Mouse (Mus musculus) liver, adult 2 months (tissue): ENCODE results near the gene Rnf34. TPM values are rescaled to one million over a fixed set of nuclear protein-coding genes. Genes with fewer than 3 reads are reported as not detected.
A peak's percentile ranks its signal among the peaks of the same experiment; 100 is the strongest.

ENCODE experiments used
- DNase-seq: peaks from one replicate; pipeline ENCODE4 v3.0.0-alpha.2; 2011; ENCODE audit warnings: low read depth, low spot score; ENCODE audit errors: extremely low read depth
- H3K27ac ChIP-seq: fragments of 200-500 bp; replicated peaks from 2 replicates; pipeline ENCODE4 v1.5.1; 2012; ENCODE audit warnings: low read depth, mild to moderate bottlenecking, control low read depth, inconsistent platforms, low read length; ENCODE audit not compliant: insufficient read depth
- H3K27me3 ChIP-seq: fragments of 200-500 bp; 2 replicates; pipeline ENCODE4 v1.6.1; 2012; ENCODE audit warnings: mild to moderate bottlenecking, moderate library complexity, low read length, inconsistent platforms; ENCODE audit not compliant: control insufficient read depth, insufficient read depth
- H3K36me3 ChIP-seq: fragments of 200-500 bp; 2 replicates; pipeline ENCODE4 v1.6.1; 2012; ENCODE audit warnings: low read length, inconsistent platforms; ENCODE audit not compliant: control insufficient read depth, insufficient read depth
- H3K4me1 ChIP-seq: fragments of 200-500 bp; 2 replicates; pipeline ENCODE4 v1.6.1; 2011; ENCODE audit warnings: low read length; ENCODE audit not compliant: control insufficient read depth, insufficient read depth
- H3K4me3 ChIP-seq: fragments of 200-500 bp; 2 replicates; pipeline ENCODE4 v1.5.1; 2011; ENCODE audit warnings: low read depth, mild to moderate bottlenecking, control low read depth, low read length, moderate library complexity; ENCODE audit not compliant: insufficient read depth
- H3K79me2 ChIP-seq: fragments of 200-500 bp; 2 replicates; pipeline ENCODE4 v1.6.1; 2012; ENCODE audit warnings: inconsistent platforms, mild to moderate bottlenecking, low read length, moderate library complexity; ENCODE audit not compliant: control insufficient read depth, insufficient read depth
- H3K9ac ChIP-seq: fragments of 200-500 bp; 2 replicates; pipeline ENCODE4 v1.6.1; 2012; ENCODE audit warnings: low read depth, mild to moderate bottlenecking, control low read depth, inconsistent platforms, low read length
- CTCF ChIP-seq: fragments of 200-500 bp; IDR thresholded peaks from 2 replicates; pipeline ENCODE4 v1.5.1; 2011; ENCODE audit warnings: low read depth, low read length, control low read depth
- POLR2A ChIP-seq: fragments of 200-500 bp; IDR thresholded peaks from 2 replicates; pipeline ENCODE4 v1.6.1; 2011; ENCODE audit warnings: low read length, control low read depth; ENCODE audit not compliant: insufficient read depth; ENCODE audit errors: extremely low read depth
- WGBS: fragments of 180-500 bp; shearing (Covaris S2); methylation state at CpG from one replicate; pipeline ENCODE4 v1.1.7; 2018; 5-methylcytosine and 5-hydroxymethylcytosine counted together
- polyA plus RNA-seq: library from polyadenylated mRNA; depleted of rRNA; stranded (reverse); fragments of >200 nt; gene quantifications from 2 replicates; pipeline ENCODE4 v1.2.3, GENCODE M21; 2012
- total RNA-seq: library from RNA; depleted of rRNA; stranded (reverse); fragments of >200 nt; gene quantifications from 2 replicates; pipeline ENCODE4 v1.2.3, GENCODE M21; 2014

Rnf34 gene
- total and polyA plus RNA-seq, 2 experiments = 3.4 to 5.3 TPM

DNA sequence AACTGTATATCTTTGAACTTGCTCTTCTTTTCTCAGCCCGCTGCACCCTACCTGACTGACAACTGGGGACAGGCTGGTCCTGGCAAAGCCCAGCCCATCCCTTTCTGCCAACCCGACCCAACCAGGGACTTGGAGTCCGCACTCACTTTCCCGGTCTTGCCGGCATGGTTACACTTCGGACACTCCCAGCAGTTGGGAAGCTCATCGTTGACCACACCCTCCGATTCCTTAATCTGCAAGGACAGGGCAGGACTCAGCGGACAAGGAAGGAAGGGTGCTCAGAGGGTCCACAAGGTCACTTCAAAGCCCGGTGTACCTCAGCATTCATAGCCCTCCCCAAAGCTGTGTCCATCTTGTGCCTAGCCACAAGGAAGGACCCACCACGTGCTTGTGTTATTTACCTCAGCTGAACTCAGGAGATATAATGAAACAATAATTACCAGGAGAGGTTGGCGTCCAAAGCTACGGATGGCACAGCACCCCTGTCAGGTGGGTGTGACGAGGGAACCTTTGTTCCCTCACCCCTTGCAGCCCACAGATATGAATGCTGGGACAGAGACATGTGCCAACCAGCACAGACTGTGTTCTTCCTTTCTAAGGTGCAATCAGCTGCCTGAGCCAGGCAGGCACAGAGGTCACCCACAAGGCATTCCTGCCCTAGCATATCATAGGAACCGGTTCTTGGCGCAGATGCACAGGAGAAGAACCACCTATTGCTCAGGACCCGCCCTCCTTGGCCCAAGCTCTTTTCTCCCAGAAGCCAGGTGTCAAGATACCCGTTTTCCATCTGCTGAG, 32.6 kb downstream of the Rnf34 start:
- no peak for TF ChIP-seq POLR2A
- TF ChIP-seq CTCF = no peak
- H3K27ac ChIP-seq = no peak overlapping the region
- H3K4me1 ChIP-seq = peaks cover 4% of the 10 kb centered on the region; the same call in 1 of the 2 replicates
- H3K4me3 ChIP-seq = no peak overlapping the region
- WGBS = 81% methylated on average over 18 of the region's 18 CpGs
- peak; percentile 72 for DNase-seq
- no peak overlapping the region for H3K9ac ChIP-seq
- no peaks in the 10 kb centered on the region for H3K79me2 ChIP-seq
- H3K27me3 ChIP-seq = no peaks in the 10 kb centered on the region
- peaks cover 7% of the 10 kb centered on the region for H3K36me3 ChIP-seq

DNA sequence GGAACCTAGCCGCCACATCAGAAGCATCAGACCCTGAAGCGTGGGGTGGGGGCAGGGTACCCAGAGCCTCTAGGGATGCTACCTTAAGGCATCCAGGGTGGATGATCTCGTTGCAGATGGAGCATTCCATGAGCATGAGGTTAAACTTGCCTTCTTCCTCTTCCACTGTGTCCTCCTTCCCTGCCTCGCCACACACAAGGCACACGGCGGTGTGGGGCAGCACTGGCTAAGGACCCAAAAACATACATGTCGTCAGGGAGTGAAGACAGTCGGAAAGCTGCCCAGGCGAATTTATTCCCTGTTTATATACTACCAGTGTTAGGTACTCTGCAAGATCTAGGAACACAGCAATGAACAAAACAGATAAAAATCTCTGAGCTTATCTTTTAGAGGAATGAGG, 33.4 kb downstream of the Rnf34 start:
- Histone ChIP-seq H3K27me3 (no peaks in the 10 kb centered on the region), H3K4me3 (no peak overlapping the region), H3K4me1 (peaks cover 4% of the 10 kb centered on the region; the same call in 1 of the 2 replicates), H3K9ac (no peak overlapping the region), H3K79me2 (no peaks in the 10 kb centered on the region), H3K27ac (no peak overlapping the region), H3K36me3 (peaks cover 2% of the 10 kb centered on the region; the same call in 1 of the 2 replicates)
- no peak for DNase-seq
- no peak for TF ChIP-seq CTCF
- no peak for TF ChIP-seq POLR2A
- 87% methylated on average over 9 of the region's 9 CpGs for WGBS

DNA sequence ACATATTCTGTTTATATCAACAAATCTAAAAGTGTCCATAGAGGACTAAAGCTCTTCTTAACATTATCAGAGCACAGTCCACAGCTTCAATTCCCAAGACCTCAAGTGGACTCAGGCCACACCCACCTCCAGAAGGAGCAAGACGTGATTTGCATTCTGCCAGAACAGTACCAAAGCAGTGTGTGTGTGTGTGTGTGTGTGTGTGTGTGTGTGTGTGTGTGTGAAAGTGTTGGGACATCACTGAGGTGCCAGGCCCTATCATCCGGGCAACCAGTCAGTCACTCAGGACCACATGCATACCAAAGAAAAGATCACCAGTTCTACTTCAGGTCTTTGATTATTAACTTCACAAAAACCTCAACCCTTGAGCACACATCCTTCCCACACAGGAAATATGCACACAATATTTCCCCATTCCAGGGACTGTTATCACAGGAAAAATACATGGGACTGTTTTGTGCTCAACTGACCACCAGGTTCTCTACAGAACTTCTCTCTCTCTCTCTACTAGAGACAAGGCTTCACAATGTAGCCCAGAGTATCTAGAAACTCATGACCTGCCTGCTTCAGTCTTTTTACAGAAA, 33.9 kb downstream of the Rnf34 start:
- no peak overlapping the region for H3K4me3 ChIP-seq
- no peak overlapping the region for H3K27ac ChIP-seq
- 0 out of 2 replicates have a peak, but pooled peaks cover 3% of the 10 kb centered on the region for H3K79me2 ChIP-seq
- no peak for TF ChIP-seq POLR2A
- no peak for TF ChIP-seq CTCF
- peaks cover 2% of the 10 kb centered on the region; the same call in 1 of the 2 replicates for H3K36me3 ChIP-seq
- no peaks in the 10 kb centered on the region for H3K27me3 ChIP-seq
- no peak overlapping the region for H3K9ac ChIP-seq
- no peak for DNase-seq
- peaks cover 4% of the 10 kb centered on the region; the same call in 1 of the 2 replicates for H3K4me1 ChIP-seq
- WGBS = 54% methylated on average over 2 of the region's 2 CpGs

DNA sequence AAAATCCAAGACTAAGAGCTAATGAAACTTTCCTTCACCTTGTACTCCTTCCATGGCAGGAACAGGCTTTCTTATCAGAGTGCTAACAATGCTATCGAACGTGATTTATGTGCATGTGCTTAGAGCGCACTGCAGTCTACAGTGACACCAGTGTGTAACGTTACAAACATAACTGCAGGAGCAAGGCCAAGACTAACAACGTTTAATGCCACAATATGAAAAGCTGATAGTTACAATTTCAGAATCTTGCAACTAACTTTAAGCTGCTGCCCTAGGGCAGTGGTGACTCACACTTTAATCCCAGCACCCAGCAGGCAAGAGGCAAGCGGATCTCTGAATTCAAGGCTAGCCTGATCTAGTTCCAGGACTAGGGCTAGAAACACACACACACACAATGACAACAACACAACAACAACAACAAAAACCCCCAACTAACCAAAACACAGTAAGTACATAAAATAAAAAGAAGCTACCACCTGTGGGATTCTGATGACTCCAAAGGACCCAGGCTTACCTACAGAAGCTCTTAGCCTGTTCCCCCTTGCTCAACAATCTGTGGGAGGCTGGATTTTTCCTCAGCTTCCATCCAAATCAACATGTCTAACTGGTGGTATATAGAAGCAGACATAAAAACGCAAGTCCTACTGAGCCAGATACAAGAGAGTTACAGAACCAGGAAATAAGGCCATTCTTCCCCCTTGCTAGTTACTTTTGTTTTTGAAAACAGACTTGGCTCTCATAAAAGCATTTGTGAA, 34.9 kb downstream of the Rnf34 start:
- Histone ChIP-seq H3K4me1 (peaks cover 4% of the 10 kb centered on the region; the same call in 1 of the 2 replicates), H3K36me3 (no peaks in the 10 kb centered on the region), H3K79me2 (0 out of 2 replicates have a peak, but pooled peaks cover 7% of the 10 kb centered on the region), H3K27ac (no peak overlapping the region), H3K9ac (no peak overlapping the region), H3K4me3 (no peak overlapping the region), H3K27me3 (no peaks in the 10 kb centered on the region)
- TF ChIP-seq CTCF (no peak), POLR2A (no peak)
- no peak for DNase-seq
- WGBS = 73% methylated on average over 7 of the region's 7 CpGs

DNA sequence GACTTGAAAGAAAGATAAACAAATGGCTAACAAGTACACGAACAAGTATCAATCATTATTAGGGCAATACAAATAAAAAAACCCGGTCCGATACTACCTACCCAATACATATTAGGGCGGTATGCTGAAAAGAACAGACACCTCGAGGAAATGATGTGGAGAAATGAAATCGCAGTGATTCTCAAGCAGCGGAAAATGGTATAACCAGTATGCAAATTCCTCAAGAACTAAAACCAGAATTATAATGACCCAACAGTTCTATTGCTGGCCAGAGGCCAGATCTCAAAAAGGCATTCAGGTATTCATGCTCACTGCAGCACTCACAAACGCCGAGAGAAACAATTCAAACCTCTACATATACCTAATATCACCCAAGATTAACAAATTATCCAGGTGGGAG, 37.2 kb downstream of the Rnf34 start:
- no peak overlapping the region for H3K9ac ChIP-seq
- WGBS = 72% methylated on average over 9 of the region's 9 CpGs
- H3K27ac ChIP-seq = no peak overlapping the region
- H3K4me1 ChIP-seq = peaks cover 4% of the 10 kb centered on the region; the same call in 1 of the 2 replicates
- no peak for TF ChIP-seq POLR2A
- TF ChIP-seq CTCF = no peak
- peaks cover 13% of the 10 kb centered on the region; the same call in 1 of the 2 replicates for H3K79me2 ChIP-seq
- H3K4me3 ChIP-seq = no peak overlapping the region
- no peak for DNase-seq
- no peaks in the 10 kb centered on the region for H3K27me3 ChIP-seq
- H3K36me3 ChIP-seq = no peaks in the 10 kb centered on the region
